Mouse (Mus musculus) liver, adult 2 months (tissue): ENCODE results near the gene Nup188. TPM values are rescaled to one million over a fixed set of nuclear protein-coding genes. Genes with fewer than 3 reads are reported as not detected.

Source experiments
- DNase-seq: peaks from one replicate; pipeline ENCODE4 v3.0.0-alpha.2; 2011; ENCODE audit warnings: low read depth, low spot score; ENCODE audit errors: extremely low read depth
- H3K27ac ChIP-seq: fragments of 200-500 bp; replicated peaks from 2 replicates; pipeline ENCODE4 v1.5.1; 2012; ENCODE audit warnings: low read depth, mild to moderate bottlenecking, control low read depth, inconsistent platforms, low read length; ENCODE audit not compliant: insufficient read depth
- H3K27me3 ChIP-seq: fragments of 200-500 bp; 2 replicates; pipeline ENCODE4 v1.6.1; 2012; ENCODE audit warnings: mild to moderate bottlenecking, moderate library complexity, low read length, inconsistent platforms; ENCODE audit not compliant: control insufficient read depth, insufficient read depth
- H3K36me3 ChIP-seq: fragments of 200-500 bp; 2 replicates; pipeline ENCODE4 v1.6.1; 2012; ENCODE audit warnings: low read length, inconsistent platforms; ENCODE audit not compliant: control insufficient read depth, insufficient read depth
- H3K4me1 ChIP-seq: fragments of 200-500 bp; 2 replicates; pipeline ENCODE4 v1.6.1; 2011; ENCODE audit warnings: low read length; ENCODE audit not compliant: control insufficient read depth, insufficient read depth
- H3K4me3 ChIP-seq: fragments of 200-500 bp; 2 replicates; pipeline ENCODE4 v1.5.1; 2011; ENCODE audit warnings: low read depth, mild to moderate bottlenecking, control low read depth, low read length, moderate library complexity; ENCODE audit not compliant: insufficient read depth
- H3K79me2 ChIP-seq: fragments of 200-500 bp; 2 replicates; pipeline ENCODE4 v1.6.1; 2012; ENCODE audit warnings: inconsistent platforms, mild to moderate bottlenecking, low read length, moderate library complexity; ENCODE audit not compliant: control insufficient read depth, insufficient read depth
- H3K9ac ChIP-seq: fragments of 200-500 bp; 2 replicates; pipeline ENCODE4 v1.6.1; 2012; ENCODE audit warnings: low read depth, mild to moderate bottlenecking, control low read depth, inconsistent platforms, low read length
- CTCF ChIP-seq: fragments of 200-500 bp; IDR thresholded peaks from 2 replicates; pipeline ENCODE4 v1.5.1; 2011; ENCODE audit warnings: low read depth, low read length, control low read depth
- POLR2A ChIP-seq: fragments of 200-500 bp; IDR thresholded peaks from 2 replicates; pipeline ENCODE4 v1.6.1; 2011; ENCODE audit warnings: low read length, control low read depth; ENCODE audit not compliant: insufficient read depth; ENCODE audit errors: extremely low read depth
- WGBS: fragments of 180-500 bp; shearing (Covaris S2); methylation state at CpG from one replicate; pipeline ENCODE4 v1.1.7; 2018; 5-methylcytosine and 5-hydroxymethylcytosine counted together
- polyA plus RNA-seq: library from polyadenylated mRNA; depleted of rRNA; stranded (reverse); fragments of >200 nt; gene quantifications from 2 replicates; pipeline ENCODE4 v1.2.3, GENCODE M21; 2012
- total RNA-seq: library from RNA; depleted of rRNA; stranded (reverse); fragments of >200 nt; gene quantifications from 2 replicates; pipeline ENCODE4 v1.2.3, GENCODE M21; 2014

Gene Nup188
- total and polyA plus RNA-seq, 2 experiments = 4.1 to 9.6 TPM

- TF ChIP-seq POLR2A (no peak), CTCF (no peak)
- H3K27me3 ChIP-seq = no peaks in the 10 kb centered on the region
- no peak overlapping the region for H3K9ac ChIP-seq
- DNase-seq = no peak
- H3K36me3 ChIP-seq = peaks cover 3% of the 10 kb centered on the region; the same call in 1 of the 2 replicates
- H3K27ac ChIP-seq = no peak overlapping the region
- 86% methylated on average over 5 of the region's 5 CpGs for WGBS
- peaks cover 19% of the 10 kb centered on the region for H3K4me1 ChIP-seq
- peaks cover 16% of the 10 kb centered on the region; the same call in 1 of the 2 replicates for H3K79me2 ChIP-seq
- no peak overlapping the region for H3K4me3 ChIP-seq
Measured at GRCm38 (mm10) chr2:30362865-30363264, 76.7 kb downstream of the Nup188 start.

GRCm38 (mm10) chr2:30363773-30364650, 77.8 kb downstream of the Nup188 start, which contains the start of gene Miga2:
Gene Miga2 (plus strand): TSS chr2:30364233.
- Histone ChIP-seq H3K4me1 (peaks cover 17% of the 10 kb centered on the region), H3K36me3 (peaks cover 13% of the 10 kb centered on the region; the same call in 1 of the 2 replicates), H3K9ac (peak within 1 kb of the TSS; percentile 77), H3K27me3 (no peaks in the 10 kb centered on the region), H3K4me3 (peak within 1 kb of the TSS; percentile 75), H3K79me2 (peaks cover 14% of the 10 kb centered on the region; the same call in 1 of the 2 replicates), H3K27ac (peak within 1 kb of the TSS; percentile 90)
- peak; percentile 98 for DNase-seq
- TF ChIP-seq POLR2A = peak; percentile 94
- no peak for TF ChIP-seq CTCF
- under 1% methylated on average over 54 of the region's 54 CpGs for WGBS

GRCm38 (mm10) chr2:30365281-30366069, 79.3 kb downstream of the Nup188 start:
- peak overlapping the region; percentile 75 for H3K4me3 ChIP-seq
- DNase-seq = peak; percentile 93
- H3K4me1 ChIP-seq = peaks cover 17% of the 10 kb centered on the region
- H3K36me3 ChIP-seq = peaks cover 25% of the 10 kb centered on the region; the same call in 1 of the 2 replicates
- H3K9ac ChIP-seq = peak overlapping the region; percentile 77
- peak overlapping the region; percentile 90 for H3K27ac ChIP-seq
- 19% methylated on average over 2 of the region's 2 CpGs for WGBS
- TF ChIP-seq CTCF (no peak), POLR2A (peak; percentile 30; the same call in 1 of the 2 replicates)
- H3K27me3 ChIP-seq = no peaks in the 10 kb centered on the region
- H3K79me2 ChIP-seq = peaks cover 15% of the 10 kb centered on the region; the same call in 1 of the 2 replicates

- TF ChIP-seq CTCF (no peak), POLR2A (no peak)
- Histone ChIP-seq H3K79me2 (peaks cover 15% of the 10 kb centered on the region; the same call in 1 of the 2 replicates), H3K9ac (no peak overlapping the region), H3K4me1 (peaks cover 17% of the 10 kb centered on the region), H3K27ac (peak overlapping the region; percentile 3; the same call in 1 of the 2 replicates), H3K36me3 (peaks cover 27% of the 10 kb centered on the region; the same call in 1 of the 2 replicates), H3K27me3 (no peaks in the 10 kb centered on the region), H3K4me3 (no peak overlapping the region)
- DNase-seq = no peak
- WGBS = 28% methylated on average over 5 of the region's 5 CpGs
Measured at GRCm38 (mm10) chr2:30366203-30366602, 80.0 kb downstream of the Nup188 start.

- Histone ChIP-seq H3K4me1 (peaks cover 14% of the 10 kb centered on the region), H3K4me3 (no peak overlapping the region), H3K27me3 (no peaks in the 10 kb centered on the region), H3K9ac (no peak overlapping the region), H3K79me2 (peaks cover 14% of the 10 kb centered on the region; the same call in 1 of the 2 replicates), H3K36me3 (peaks cover 42% of the 10 kb centered on the region; the same call in 1 of the 2 replicates), H3K27ac (no peak overlapping the region)
- DNase-seq = no peak
- WGBS = 98% methylated on average over 8 of the region's 8 CpGs
- TF ChIP-seq POLR2A (no peak), CTCF (no peak)
Measured at GRCm38 (mm10) chr2:30371544-30371943, 85.3 kb downstream of the Nup188 start.
